Mouse (Mus musculus) spleen, adult 12 weeks (tissue): ENCODE results near the gene Vps4a.

ENCODE experiments used
- DNase-seq: peaks from one replicate; pipeline ENCODE4 v3.0.0; 2022; ENCODE audit warnings: low spot score

Gene Vps4a

DNA sequence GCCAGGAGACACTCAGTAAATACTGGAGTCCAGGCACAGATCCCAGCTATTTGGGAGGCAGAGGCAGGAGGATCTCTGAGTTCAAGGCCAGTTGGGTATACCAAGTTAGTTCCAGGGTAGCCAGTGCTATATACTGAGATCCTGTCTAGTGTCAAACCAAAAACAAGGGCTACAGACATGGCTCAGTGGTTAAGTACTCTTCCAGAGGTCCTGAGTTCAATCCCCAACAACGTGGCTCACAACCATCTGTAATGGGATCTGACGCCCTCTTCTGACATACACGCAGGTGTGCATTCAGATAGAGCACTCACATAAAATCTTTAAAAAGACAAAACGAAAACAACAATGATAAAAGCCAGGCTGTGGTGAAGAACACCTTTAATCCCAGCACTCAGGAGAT lies 18.5 kb downstream of the Vps4a start:
- no peak for DNase-seq

DNA sequence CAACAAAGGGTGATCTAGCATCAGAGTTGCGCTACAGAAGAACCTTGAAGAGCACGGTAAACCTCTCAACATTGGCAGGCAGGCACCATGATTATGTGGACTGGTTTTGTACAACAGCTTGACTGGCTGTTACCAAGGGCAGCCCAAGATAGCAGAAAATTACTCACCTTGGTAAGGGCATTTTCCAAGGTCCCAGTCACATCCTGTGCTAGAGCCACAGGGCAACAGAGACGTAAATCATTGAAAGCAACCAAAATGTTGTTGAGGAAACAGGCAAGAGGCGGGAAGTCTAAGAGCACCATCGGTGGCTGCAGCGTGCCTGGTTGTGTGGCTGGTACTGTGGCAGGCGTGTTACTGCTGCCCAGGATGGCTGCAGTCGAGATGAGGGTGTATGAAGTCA lies 21.0 kb downstream of the Vps4a start:
- DNase-seq = no peak

DNA sequence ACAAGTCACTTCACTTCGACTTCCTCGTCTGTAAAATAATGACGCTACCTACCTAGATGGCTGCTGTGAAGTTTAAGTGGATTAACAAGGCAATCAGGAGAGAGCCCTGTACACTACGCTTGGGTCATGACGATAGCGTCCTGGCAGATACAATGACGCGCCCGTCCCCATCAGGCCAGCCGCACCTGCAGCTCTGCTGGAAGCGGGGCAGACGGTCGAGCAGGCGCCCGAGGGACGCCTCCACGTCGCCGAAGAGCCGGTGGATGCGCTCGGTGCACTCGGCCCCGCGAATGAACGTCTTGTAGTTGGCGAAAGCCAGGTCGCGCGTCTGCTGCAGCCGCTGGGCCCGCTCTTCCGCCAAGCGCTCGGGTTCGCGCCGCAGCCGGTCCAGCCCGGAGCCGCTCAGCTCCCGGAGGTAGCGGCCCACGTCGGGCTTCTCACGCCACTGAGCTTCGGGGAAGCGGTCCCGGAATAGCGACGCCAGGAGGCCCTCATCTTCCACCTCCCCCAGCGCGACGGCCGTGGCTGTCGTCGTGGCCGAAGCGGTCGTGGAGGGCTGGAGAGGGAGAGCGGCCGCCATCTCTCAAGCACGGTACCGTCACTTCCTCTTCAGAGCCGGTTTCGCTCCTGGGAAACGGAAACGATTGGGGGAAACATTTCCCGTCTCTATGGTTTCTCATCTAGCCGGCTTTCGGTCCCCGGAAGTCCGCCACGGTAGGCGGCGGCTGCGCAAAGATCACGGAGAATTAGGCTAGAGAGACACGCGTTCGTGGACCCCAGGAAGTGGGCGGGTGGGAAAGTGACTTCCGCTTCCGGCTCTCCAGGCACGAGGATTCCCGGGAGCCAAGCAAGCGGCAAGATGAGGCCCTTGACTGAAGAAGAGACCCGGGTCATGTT lies 25.3 kb downstream of the Vps4a start, which contains the start of the genes Cog8 and Nip7:
TSS of gene Cog8 (minus strand) at position 614 of the 897 bp plus-strand sequence.
TSS of gene Nip7 (plus strand) at position 802 of the 897 bp plus-strand sequence.
- DNase-seq = peak; percentile 84

DNA sequence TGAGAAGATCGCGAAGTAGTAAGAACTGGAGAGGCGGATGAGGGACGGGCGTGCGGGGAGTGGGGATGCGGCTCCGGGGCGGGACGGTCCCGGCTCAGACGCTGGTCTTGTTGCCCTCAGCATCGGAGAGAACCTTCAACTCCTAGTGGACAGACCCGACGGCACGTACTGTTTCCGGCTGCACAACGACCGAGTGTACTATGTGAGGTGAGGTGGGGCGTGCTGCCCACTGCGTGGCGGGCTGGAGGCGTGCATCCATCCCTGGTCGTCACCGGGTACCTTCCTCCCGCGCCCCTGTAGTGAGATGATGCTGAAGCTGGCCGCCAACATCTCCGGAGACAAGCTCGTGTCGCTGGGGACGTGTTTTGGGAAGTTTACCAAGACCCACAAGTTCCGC lies 25.9 kb downstream of the Vps4a start:
- no peak for DNase-seq

DNA sequence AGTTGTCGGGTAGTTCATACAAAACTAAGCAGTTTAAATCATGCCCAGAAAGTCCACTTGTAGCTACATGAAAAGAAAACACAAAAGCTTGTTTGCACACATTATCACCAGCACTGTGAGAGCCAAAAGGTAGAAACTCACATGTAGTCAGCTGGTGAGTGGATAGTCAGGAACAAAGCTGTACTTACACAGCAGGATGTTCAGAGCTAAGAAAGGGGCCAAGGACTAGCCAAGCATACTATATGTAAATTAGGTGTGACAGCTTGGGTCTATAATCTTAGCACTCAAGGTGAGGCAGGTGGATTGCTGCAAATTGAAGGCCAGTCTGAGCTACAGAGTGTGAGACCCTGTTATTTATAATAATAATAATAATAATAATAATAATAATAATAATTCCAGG lies 31.6 kb downstream of the Vps4a start:
- no peak for DNase-seq

DNA sequence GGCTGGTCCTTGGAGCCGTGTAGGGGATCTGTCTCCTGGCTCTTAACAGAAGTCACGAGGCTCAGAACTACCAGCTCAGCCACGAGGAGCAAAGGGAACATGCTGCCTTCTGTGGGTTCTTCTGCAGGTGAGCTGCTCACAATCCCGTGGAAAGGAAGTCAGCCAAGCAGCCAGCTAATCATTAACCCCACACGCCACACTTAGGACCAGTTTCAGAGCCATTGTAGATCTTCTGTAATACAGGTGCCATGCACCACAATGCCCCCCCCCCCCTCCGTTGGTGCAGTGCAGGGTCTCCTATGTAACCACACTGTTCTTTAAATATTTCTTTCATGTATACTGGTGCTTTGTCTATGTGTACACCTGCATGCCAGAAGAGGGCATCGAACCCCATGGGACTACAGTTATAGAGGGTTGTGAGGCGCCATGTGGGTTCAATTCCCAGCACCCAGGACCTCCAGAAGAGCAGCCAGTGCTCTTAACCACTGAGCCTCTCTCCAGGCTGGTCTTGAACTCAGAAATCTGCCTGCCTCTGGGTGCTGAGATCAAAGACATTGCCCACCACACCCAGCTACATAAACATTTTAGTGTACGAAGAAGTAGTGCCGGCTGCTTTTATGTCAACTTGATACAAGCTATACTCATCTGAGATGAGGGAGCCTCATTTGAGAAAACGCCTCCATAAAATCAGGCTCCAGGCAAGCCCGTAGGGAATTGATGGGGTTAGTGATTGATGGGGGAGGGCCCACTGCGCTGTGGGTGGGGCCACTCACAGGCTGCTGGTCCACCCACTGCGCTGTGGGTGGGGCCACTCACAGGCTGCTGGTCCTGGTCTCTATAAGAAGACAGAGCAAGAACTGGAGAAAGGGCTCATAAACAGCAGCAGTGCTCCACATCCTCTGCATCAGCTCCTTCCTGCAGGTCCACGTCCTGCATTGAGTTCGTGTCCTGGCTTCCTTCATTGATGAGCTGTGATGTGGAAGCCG lies 34.8 kb downstream of the Vps4a start, which contains the start of gene Tmed6:
TSS of gene Tmed6 (minus strand) at position 134 of the 986 bp plus-strand sequence.
- DNase-seq = peak; percentile 51

DNA sequence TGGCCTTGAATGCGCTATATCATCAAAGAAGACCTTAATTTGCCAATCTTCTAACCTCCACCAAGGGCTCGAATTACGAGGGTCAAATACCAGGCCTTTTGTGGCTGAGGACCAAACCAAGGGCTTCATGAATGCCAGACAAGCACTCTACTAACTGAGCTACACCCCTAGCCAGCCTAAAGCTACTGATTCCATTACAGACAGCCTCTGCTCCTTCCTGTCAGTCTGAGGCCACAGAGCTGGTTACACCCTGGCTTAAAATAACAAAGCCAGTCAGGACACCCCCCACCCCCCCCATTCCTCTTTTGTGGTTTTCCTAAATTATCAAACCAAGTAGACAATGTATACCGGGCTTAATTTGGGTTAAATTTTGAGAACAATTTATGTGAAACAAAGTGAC lies 42.7 kb downstream of the Vps4a start:
- DNase-seq = no peak

DNA sequence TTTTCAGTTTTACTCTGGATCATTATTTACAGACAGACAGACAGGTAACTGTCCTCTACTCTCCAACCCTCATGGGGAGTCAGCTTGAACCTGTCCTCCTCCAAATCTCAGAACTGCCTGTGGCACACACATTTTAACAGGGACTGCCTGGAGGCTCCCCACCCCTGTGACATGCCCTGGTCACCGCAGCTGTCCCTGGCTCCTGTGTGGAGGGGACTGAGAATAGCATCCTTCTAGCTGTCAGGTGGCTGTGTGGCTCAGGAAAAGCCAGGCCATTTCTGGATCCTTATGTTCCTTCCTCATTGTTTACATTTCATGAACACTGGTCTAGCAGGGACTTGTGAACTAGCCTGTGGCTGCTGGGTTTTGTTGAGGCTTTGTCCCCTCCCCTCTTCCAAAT lies 43.1 kb downstream of the Vps4a start:
- no peak for DNase-seq

DNA sequence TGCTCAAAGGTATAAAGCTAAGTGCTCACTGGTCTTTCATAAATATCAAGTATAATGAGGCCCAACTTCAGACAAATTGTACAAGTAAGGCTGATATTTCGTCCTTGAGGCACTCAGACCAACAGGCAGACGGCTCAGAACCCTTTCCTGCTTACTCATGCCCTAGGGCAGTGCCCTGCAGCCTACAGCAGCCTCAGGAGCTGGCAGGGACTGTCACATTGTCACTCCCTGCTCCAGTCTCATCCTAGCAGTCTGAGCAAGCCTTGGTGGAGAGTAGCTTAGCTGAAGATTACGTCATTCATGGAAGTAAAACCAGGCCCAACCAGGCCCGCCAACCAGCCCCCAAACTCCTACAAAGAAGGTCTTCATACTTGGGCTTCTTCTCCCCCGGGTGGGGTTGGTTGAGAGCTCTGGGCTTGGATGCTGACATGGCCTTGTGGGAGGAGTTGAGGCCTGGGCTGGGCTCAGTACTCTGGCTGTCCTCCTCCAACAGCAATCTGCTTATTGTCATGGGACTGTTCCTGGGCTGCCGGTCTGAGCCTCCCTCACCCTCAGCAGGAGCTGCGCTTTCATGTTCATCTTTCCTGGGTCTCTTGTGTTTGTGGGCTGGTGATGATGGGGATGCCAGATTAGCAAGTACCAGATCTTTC lies 45.3 kb downstream of the Vps4a start:
- DNase-seq = no peak

DNA sequence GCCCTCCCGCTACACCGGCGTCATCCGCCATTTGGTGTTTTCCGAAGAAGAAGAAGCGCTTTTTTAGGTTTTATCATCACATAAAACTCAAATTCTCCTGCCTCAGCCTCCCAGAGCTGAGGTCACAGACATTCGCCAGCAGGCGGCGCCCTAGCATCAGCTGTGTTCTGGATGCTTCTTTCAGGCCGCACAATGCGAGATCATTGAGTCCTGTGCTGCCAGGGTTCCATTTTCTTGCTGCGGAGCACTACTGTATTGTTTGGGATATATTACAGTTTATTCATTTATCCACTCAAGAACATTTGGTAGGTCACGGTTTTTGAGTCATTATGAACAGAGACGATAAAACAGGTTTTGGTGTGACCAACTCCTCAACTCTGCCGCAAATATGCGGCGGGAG lies 54.3 kb downstream of the Vps4a start:
- no peak for DNase-seq

DNA sequence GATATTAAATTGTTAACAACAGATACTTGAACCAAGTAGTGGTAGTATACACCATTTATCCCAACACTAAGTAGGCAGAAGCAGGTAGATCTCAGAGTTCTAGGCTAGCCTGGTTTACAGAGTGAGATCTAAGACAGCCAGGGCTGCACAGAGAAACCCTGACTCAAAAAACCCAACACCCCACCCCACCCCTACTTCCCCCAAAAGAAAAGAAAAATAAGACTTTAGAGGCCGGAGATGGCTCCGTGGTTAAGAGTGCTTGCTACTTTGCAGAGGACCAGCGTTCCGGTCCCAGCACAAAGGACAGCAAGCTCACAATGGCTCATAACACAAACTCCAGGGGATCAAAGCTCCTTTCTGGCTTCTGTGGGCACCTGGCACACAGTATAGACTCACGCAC lies 55.0 kb downstream of the Vps4a start:
- DNase-seq = no peak

DNA sequence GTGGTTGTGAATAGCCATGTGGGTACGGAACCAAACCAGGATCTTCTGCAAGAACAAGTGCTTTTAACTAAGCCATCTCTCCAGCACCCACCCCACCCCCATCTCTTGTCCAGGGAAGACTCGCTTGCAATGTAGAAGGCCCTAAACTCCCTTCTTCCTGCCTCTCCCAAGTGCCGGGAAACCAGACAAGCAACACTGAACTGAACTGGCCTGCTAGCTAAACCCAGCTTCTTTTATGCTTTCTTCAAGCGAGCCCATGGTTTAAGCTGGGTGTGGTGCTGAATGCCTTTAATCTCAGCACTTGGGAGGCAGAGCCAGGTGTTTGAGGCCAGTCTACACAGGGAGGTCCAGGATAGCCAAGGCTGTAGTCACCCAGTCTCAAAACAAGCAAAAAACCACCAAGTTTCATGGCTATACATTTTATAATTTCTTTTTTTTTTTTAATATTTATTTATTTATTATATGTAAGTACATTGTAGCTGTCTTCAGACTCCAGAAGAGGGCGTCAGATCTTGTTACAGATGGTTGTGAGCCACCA lies 57.6 kb downstream of the Vps4a start:
- DNase-seq = no peak

DNA sequence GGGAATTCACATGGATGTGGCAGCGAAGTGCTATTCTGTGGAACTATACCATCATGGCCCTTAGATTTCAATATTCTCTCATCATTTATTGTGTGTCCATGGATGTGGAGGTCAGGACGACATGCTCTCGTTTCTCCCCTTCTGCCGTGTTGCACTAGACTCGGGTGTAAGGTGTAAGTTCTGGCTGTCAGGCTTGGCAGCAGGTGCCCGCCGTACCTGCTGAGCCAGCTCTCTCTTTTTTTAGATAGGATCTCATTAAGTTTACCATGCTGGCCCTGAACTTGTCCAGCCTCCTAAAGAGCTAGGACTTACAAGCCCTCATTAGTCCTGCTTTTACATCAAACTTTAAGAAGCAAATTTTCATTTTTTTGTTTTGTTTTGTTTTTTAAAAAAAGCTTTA lies 59.5 kb downstream of the Vps4a start:
- no peak for DNase-seq
